Mouse (Mus musculus) liver, embryonic 14.5 days (tissue): ENCODE measurements around the gene Mad1l1.

Experiments used
- CTCF ChIP-seq: IDR thresholded peaks from 2 replicates; pipeline ENCODE4 v1.5.1; 2016; ENCODE audit warnings: antibody characterized with exemption, low read depth, control low read depth
- EP300 ChIP-seq: IDR thresholded peaks from 2 replicates; pipeline ENCODE4 v1.6.1; 2016; ENCODE audit warnings: antibody characterized with exemption, low read depth

GRCm38 (mm10) chr5:140284011-140284410 is 37.3 kb downstream of the Mad1l1 start:
- no peak for TF ChIP-seq CTCF
- no peak for TF ChIP-seq EP300
